Mouse (Mus musculus): ENCODE data around the gene Brip1. TPM values are rescaled to one million over a fixed set of nuclear protein-coding genes. Genes with fewer than 3 reads are reported as not detected.
A peak's percentile ranks its signal among the peaks of the same experiment; 100 is the strongest.
"Not testable (repeated sequence)": the region's sequence is repeated elsewhere in the genome, so short reads cannot be mapped to it uniquely, and the experiment has no call there.

Gene Brip1
- total RNA-seq (2021): under 1 TPM; 0.32 to 0.45 TPM
- long read RNA-seq, experiment 1: 0 reads
- long read RNA-seq, experiment 2, partial matches to known transcripts: 0 of 2 reads
- long read RNA-seq, experiment 2, other reads (novel, unspliced or antisense): 2 of 2 reads

GRCm38 (mm10) chr11:86201037-86201786 is at the start of gene Brip1:
TSS of gene Brip1 (minus strand) at chr11:86201193.
- peak; percentile 85 to 94 for DNase-seq (ENCODE audit: low spot score in 2 of 2)

GRCm38 (mm10) chr11:86232446-86232845 is 31.5 kb upstream of the Brip1 start:
- DNase-seq (ENCODE audit: low spot score in 2 of 2): no peak

GRCm38 (mm10) chr11:86231781-86232350 is 30.9 kb upstream of the Brip1 start:
- no peak for DNase-seq (ENCODE audit: low spot score in 2 of 2)

- DNase-seq (ENCODE audit: low spot score in 2 of 2): no peak
Observed at GRCm38 (mm10) chr11:86226646-86227180, 25.7 kb upstream of the Brip1 start.

GRCm38 (mm10) chr11:86225761-86226160 is 24.8 kb upstream of the Brip1 start:
- DNase-seq (ENCODE audit: low spot score in 2 of 2): no peak

- DNase-seq (ENCODE audit: low spot score in 2 of 2): no peak
Observed at GRCm38 (mm10) chr11:86211803-86212202, 10.8 kb upstream of the Brip1 start.

- DNase-seq (ENCODE audit: low spot score in 2 of 2): no peak
Observed at GRCm38 (mm10) chr11:86209123-86209522, 8.1 kb upstream of the Brip1 start.

- DNase-seq (ENCODE audit: low spot score in 2 of 2): no peak
Observed at GRCm38 (mm10) chr11:86205876-86206275, 4.9 kb upstream of the Brip1 start.

GRCm38 (mm10) chr11:86205031-86205430 is 4.0 kb upstream of the Brip1 start:
- DNase-seq (ENCODE audit: low spot score in 2 of 2): no peak

- no peak for DNase-seq (ENCODE audit: low spot score in 2 of 2)
Observed at GRCm38 (mm10) chr11:86201901-86202675, 1.1 kb upstream of the Brip1 start.

- DNase-seq (ENCODE audit: low spot score in 2 of 2): no peak
Observed at GRCm38 (mm10) chr11:86200460-86201021, 452 bp downstream of the Brip1 start.

GRCm38 (mm10) chr11:86199733-86200132 is 1.3 kb downstream of the Brip1 start:
- no peak for DNase-seq (ENCODE audit: low spot score in 2 of 2)

- DNase-seq (ENCODE audit: low spot score in 2 of 2): not testable (repeated sequence)
Observed at GRCm38 (mm10) chr11:86185224-86185623, 15.8 kb downstream of the Brip1 start.

GRCm38 (mm10) chr11:86175833-86176232 is 25.2 kb downstream of the Brip1 start:
- no peak for DNase-seq (ENCODE audit: low spot score in 2 of 2)

GRCm38 (mm10) chr11:86174173-86174572 is 26.8 kb downstream of the Brip1 start:
- peak; percentile 42 to 55 for DNase-seq (ENCODE audit: low spot score in 2 of 2)

- DNase-seq (ENCODE audit: low spot score in 2 of 2): no peak
Observed at GRCm38 (mm10) chr11:86170743-86171142, 30.2 kb downstream of the Brip1 start.

- DNase-seq (ENCODE audit: low spot score in 2 of 2): no peak
Observed at GRCm38 (mm10) chr11:86160251-86160650, 40.7 kb downstream of the Brip1 start.

GRCm38 (mm10) chr11:86158950-86159349 is 42.0 kb downstream of the Brip1 start:
- DNase-seq (ENCODE audit: low spot score in 2 of 2): no peak

GRCm38 (mm10) chr11:86155638-86156037 is 45.4 kb downstream of the Brip1 start:
- no peak for DNase-seq (ENCODE audit: low spot score in 2 of 2)

- DNase-seq (ENCODE audit: low spot score in 2 of 2): no peak
Observed at GRCm38 (mm10) chr11:86131324-86131723, 69.7 kb downstream of the Brip1 start.

Data from layer of hippocampus, postnatal 14 days (tissue).